Mouse (Mus musculus) kidney, postnatal 0 days (tissue): ENCODE measurements at regions not wholly inside any gene's neighbourhood (a gene's known extent, or its start where the extent isn't known, plus 50 kb on each side); places are given as distances from the start of the nearest gene placed in this dataset.

Experiments
- ATAC-seq: fragments of 200-750 bp; cut with Nextera tagmentation; replicated peaks from 2 replicates; pipeline ENCODE4 v1.8.0; 2017; ENCODE audit warnings: low read depth, moderate number of reproducible peaks, moderate TSS enrichment, moderate library complexity; ENCODE audit not compliant: low FRiP score
- DNase-seq: peaks from one replicate; pipeline ENCODE4 v3.0.0-alpha.2; 2016; ENCODE audit warnings: low spot score
- H3K27ac ChIP-seq: fragments of 300-500 bp; sonication (generic); 2 replicates; pipeline ENCODE4 v1.5.1; 2014; ENCODE audit warnings: mild to moderate bottlenecking
- H3K27me3 ChIP-seq: fragments of 300-500 bp; sonication (generic); 2 replicates; pipeline ENCODE4 v1.6.1; 2014; ENCODE audit warnings: low read length, mixed read lengths; ENCODE audit not compliant: insufficient read depth
- H3K36me3 ChIP-seq: fragments of 300-500 bp; sonication (generic); 2 replicates; pipeline ENCODE4 v1.6.1; 2014; ENCODE audit warnings: low read length, mixed read lengths; ENCODE audit not compliant: insufficient read depth
- H3K4me1 ChIP-seq: fragments of 300-500 bp; sonication (generic); replicated peaks from 2 replicates; pipeline ENCODE4 v1.6.1; 2014; ENCODE audit warnings: antibody characterized with exemption, low read length, mixed read lengths; ENCODE audit not compliant: insufficient read depth
- H3K4me2 ChIP-seq: fragments of 300-500 bp; sonication (generic); 2 replicates; pipeline ENCODE4 v1.6.1; 2014; ENCODE audit warnings: mild to moderate bottlenecking, low read length, moderate library complexity, mixed read lengths
- H3K4me3 ChIP-seq: fragments of 300-500 bp; sonication (generic); replicated peaks from 2 replicates; pipeline ENCODE4 v1.5.1; 2014; ENCODE audit warnings: low read depth, low read length
- H3K9ac ChIP-seq: fragments of 300-500 bp; sonication (generic); 2 replicates; pipeline ENCODE4 v1.6.1; 2014; ENCODE audit warnings: low read depth, low read length
- H3K9me3 ChIP-seq: fragments of 300-500 bp; sonication (generic); replicated peaks from 2 replicates; pipeline ENCODE4 v1.6.1; 2016; ENCODE audit warnings: low read length, inconsistent platforms, mixed read lengths
- CTCF ChIP-seq: IDR thresholded peaks from 2 replicates; pipeline ENCODE4 v1.5.1; 2016; ENCODE audit warnings: antibody characterized with exemption, low read depth, mild to moderate bottlenecking, moderate library complexity
- WGBS: fragments of 180-500 bp; shearing (Covaris S2); extraction: QIAGEN DNeasy Blood & Tissue Kit; methylation state at CpG from one replicate; pipeline ENCODE4 v1.1.7; 2014; 5-methylcytosine and 5-hydroxymethylcytosine counted together

DNA sequence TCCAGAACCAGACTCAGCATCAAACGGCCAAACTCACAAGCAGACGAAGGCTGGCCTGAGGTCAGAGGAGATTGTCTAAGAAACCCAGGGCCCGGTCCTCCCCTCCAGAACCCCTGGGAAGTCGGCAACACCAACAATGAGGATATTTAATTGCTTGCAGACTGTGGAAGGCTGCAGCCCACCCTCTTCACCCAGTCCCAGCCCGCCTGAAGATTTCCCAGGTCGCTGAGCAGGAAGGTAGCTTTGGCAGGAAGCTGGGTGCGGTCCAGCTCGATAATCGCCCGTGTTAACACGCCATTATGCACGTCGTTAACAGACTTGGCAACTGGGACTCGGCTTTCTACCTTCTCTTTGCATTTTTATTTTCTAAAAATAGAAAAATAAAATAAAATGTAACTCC lies 165.2 kb upstream of the Usp24 start:
- ATAC-seq (no peak), DNase-seq (no peak)
- no peak for TF ChIP-seq CTCF
- no peak overlapping the region for H3K4me2 ChIP-seq
- H3K9ac ChIP-seq, result no peak overlapping the region
- 54% methylated on average over 14 of the region's 14 CpGs for WGBS
- H3K9me3 ChIP-seq, result no peaks in the 10 kb centered on the region
- H3K36me3 ChIP-seq, result no peaks in the 10 kb centered on the region
- no peak overlapping the region for H3K27ac ChIP-seq
- H3K27me3 ChIP-seq, result no peaks in the 10 kb centered on the region
- no peaks in the 10 kb centered on the region for H3K4me1 ChIP-seq
- no peak overlapping the region for H3K4me3 ChIP-seq

DNA sequence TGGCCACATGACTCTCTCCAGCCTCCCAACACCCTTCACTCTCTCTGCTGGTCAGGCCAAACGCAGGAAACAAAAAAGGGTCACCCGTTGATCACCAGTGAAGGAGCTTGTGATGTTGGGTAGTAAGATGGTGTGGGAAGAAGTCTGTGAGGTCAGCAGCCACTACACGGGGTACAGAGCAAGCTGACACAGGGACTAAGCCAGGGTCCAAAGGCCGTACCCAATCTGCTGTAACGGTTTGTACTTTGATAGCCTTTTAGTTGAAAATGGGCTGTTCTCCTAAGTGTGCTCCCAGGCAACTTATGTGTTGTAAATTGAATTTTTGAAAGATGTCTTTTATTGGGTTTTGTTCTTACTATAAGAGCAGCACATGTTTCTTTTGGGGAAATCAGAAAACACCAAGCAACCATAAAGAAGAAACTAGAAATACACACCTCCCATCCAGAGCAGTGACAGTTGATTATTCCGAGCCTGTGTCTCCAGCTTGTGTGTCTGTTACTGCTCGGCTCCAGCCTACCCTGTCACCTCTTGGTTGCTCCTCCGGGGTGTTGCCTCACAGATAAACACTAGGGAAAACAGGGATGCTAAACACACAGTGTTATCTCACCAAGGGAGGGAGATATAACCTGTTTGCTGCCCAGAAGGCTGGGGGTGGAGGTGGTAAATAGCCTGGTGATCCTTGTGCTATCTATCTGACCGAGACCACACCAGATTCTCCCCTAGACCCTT lies 158.4 kb upstream of the Usp24 start:
- no peak overlapping the region for H3K27ac ChIP-seq
- no peak for TF ChIP-seq CTCF
- no peak for ATAC-seq
- WGBS, result 85% methylated on average over 9 of the region's 9 CpGs
- no peaks in the 10 kb centered on the region for H3K4me1 ChIP-seq
- H3K4me3 ChIP-seq, result no peak overlapping the region
- H3K27me3 ChIP-seq, result no peaks in the 10 kb centered on the region
- no peak for DNase-seq
- no peak overlapping the region for H3K9ac ChIP-seq
- H3K4me2 ChIP-seq, result no peak overlapping the region
- no peaks in the 10 kb centered on the region for H3K36me3 ChIP-seq
- H3K9me3 ChIP-seq, result no peaks in the 10 kb centered on the region

DNA sequence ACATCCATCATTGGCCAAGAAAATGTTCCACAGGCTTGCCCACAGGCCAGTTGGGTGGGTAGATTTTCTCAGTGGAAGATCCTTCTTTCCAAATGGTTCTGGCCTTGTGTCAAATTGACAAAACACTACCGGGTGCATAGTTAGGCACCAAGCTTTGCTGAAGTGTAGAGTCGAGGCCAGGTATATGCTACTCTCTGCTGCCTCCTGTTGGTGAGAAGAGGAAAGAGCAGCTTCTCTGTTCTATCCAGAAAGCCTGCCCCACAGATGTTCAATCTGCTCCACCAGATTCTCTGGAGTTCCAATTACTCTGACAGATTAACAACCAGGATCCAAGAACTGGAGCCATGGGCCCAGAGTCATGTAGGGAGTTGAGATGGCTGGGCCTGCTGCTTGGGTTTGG lies 154.4 kb upstream of the Usp24 start:
- Histone ChIP-seq H3K9ac (no peak overlapping the region), H3K4me2 (no peak overlapping the region), H3K9me3 (no peaks in the 10 kb centered on the region), H3K27me3 (no peaks in the 10 kb centered on the region), H3K4me3 (no peak overlapping the region), H3K27ac (no peak overlapping the region), H3K4me1 (no peaks in the 10 kb centered on the region), H3K36me3 (no peaks in the 10 kb centered on the region)
- 59% methylated on average over 2 of the region's 2 CpGs for WGBS
- TF ChIP-seq CTCF, result peak; percentile 58
- ATAC-seq (no peak), DNase-seq (no peak)

DNA sequence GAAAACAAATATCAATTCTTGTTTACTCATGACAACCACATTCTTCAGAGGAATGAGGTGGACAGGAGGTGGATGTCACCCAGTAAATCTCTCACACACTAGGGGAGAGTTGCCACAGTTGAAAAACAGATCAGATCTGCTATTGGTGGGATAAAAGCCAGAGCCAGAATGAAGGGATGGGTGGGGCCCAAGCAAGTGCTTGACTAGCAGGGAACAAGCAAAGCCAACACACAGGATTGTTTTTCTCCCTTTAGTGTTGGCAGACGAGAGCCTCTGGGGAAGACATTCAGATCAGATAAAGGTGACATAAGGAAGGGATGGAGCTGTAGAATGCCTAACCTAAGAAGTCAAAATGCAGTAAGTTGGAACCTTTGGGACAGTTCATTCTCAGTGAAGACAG lies 153.5 kb upstream of the Usp24 start:
- no peaks in the 10 kb centered on the region for H3K9me3 ChIP-seq
- WGBS, result 40% methylated on average over 1 of the region's 1 CpGs
- TF ChIP-seq CTCF, result no peak
- H3K27me3 ChIP-seq, result no peaks in the 10 kb centered on the region
- no peak for DNase-seq
- no peak overlapping the region for H3K4me3 ChIP-seq
- no peak for ATAC-seq
- H3K4me1 ChIP-seq, result no peaks in the 10 kb centered on the region
- H3K36me3 ChIP-seq, result no peaks in the 10 kb centered on the region
- no peak overlapping the region for H3K9ac ChIP-seq
- no peak overlapping the region for H3K4me2 ChIP-seq
- H3K27ac ChIP-seq, result no peak overlapping the region

DNA sequence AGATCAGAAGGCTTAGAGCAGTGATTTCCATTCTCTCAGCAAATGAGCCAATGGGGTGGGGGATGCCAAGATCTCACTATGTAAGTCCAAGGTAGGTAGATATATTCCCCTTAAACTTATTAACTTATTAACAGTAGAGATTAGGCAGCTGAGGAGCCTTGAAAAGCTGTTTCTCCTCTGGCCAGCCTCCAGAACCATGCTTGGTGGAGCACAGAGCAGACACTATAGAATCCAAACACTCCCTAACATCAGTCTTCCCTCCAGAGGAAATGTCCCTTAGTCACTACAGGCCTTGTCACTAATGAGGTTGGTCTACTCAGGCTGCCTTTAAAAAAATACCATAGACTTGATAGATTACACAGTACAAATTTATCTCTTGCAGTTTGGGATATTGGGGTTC lies 152.8 kb upstream of the Usp24 start:
- Histone ChIP-seq H3K36me3 (no peaks in the 10 kb centered on the region), H3K9ac (no peak overlapping the region), H3K27me3 (no peaks in the 10 kb centered on the region), H3K4me3 (no peak overlapping the region), H3K27ac (no peak overlapping the region), H3K4me2 (no peak overlapping the region), H3K4me1 (no peaks in the 10 kb centered on the region), H3K9me3 (no peaks in the 10 kb centered on the region)
- no peak for TF ChIP-seq CTCF
- peak; percentile 8 for DNase-seq
- no peak for ATAC-seq

DNA sequence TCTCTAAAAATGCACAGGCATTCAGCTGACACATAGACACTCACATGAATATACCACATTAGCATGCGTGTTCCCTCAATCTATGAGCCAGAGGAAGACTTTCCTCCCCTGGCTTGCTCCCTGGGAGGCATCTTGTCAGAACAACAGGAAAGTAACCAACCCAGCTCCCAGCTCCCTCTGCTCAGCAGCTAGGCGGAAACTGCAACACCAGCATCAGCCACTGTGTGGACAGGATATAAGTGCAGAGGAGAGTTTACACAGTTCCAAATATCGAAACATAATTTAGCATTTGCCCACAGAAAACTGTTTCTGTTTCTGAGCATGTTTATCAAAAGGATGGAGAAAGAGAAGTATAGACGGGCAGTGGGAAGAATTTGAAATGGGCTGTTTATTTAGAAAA lies 148.3 kb upstream of the Usp24 start:
- Histone ChIP-seq H3K9ac (no peak overlapping the region), H3K4me3 (no peak overlapping the region), H3K27ac (no peak overlapping the region), H3K36me3 (no peaks in the 10 kb centered on the region), H3K4me1 (no peaks in the 10 kb centered on the region), H3K27me3 (no peaks in the 10 kb centered on the region), H3K4me2 (no peak overlapping the region), H3K9me3 (no peaks in the 10 kb centered on the region)
- peak; percentile 17 for DNase-seq
- 70% methylated on average over 4 of the region's 4 CpGs for WGBS
- peak; percentile 30; the same call in 1 of the 2 replicates for TF ChIP-seq CTCF
- ATAC-seq, result no peak

DNA sequence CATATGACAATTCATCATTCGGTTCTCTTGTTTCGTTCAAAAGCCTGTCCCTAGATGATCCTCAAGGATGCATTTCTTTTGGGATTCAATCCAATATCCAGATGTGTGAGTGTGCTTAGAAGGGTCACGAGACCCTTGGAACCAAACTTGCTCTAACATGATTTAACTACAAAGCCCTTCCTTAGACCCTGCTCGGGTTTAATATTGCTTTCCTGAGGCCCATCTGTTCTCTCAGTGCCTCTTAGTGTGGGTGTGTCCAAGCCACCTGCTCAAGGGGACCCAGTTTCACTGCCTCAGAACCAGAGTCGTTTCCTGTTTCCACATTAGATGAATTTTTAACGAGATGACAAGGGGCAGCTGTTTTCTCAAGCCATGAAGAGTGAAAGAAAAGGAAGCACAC lies 147.3 kb upstream of the Usp24 start:
- no peak overlapping the region for H3K4me3 ChIP-seq
- no peak overlapping the region for H3K9ac ChIP-seq
- H3K27me3 ChIP-seq, result no peaks in the 10 kb centered on the region
- H3K36me3 ChIP-seq, result no peaks in the 10 kb centered on the region
- H3K27ac ChIP-seq, result no peak overlapping the region
- no peaks in the 10 kb centered on the region for H3K4me1 ChIP-seq
- ATAC-seq (no peak; the same call in 1 of the 2 replicates), DNase-seq (peak; percentile 57)
- no peak for TF ChIP-seq CTCF
- 34% methylated on average over 6 of the region's 6 CpGs for WGBS
- H3K4me2 ChIP-seq, result no peak overlapping the region
- H3K9me3 ChIP-seq, result no peaks in the 10 kb centered on the region
